Mouse (Mus musculus) T-helper 17 cell (primary cell): ENCODE results near the gene Gm28308.

ENCODE experiments used
- in situ Hi-C, 2 experiments: fragments of 300-600 bp; cut with MboI, MseI; formaldehyde crosslinking; loops; 1 replicate in 1 of 2; 2 replicates in 1 of 2; pipeline ENCODE4 v1.15.1; 2025; ENCODE audit warnings: high pct_unique_total_duplicates in 2 of 2

Gene Gm28308

GRCm38 (mm10) chr6:52247766-52248637, 34.9 kb upstream of the Gm28308 start:
- in situ Hi-C loops: no loop called here

- in situ Hi-C loops: no loop called here
These were observed 33.8 kb upstream of the Gm28308 start for GRCm38 (mm10) chr6:52246916-52247315.

- in situ Hi-C loops: no loop called here
These were observed 33.3 kb upstream of the Gm28308 start for GRCm38 (mm10) chr6:52246403-52246803.

DNA sequence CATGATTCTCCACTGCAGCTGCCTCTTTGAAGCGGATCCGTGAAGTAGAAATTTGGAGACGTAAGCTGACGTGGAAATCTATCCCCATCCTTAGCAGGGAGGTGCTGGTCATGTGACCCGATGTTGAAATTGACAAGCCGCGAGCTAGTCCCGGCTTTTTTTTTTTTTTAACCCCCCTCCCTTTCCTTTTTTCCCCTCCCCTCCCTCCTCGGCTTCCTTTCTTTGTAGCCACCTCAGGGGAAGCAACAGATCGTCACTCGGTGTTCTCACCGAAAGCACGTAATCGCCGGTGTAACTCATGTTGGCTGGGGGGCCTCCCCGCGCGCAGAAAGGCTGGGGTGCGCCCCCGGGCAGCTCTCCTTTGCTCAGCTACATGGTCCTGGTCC, 32.6 kb upstream of the Gm28308 start, which contains the start of gene Hoxa11:
Hoxa11 (minus strand) TSS at position 54 of the 386 bp plus-strand sequence.
- in situ Hi-C loops: no loop called here

DNA sequence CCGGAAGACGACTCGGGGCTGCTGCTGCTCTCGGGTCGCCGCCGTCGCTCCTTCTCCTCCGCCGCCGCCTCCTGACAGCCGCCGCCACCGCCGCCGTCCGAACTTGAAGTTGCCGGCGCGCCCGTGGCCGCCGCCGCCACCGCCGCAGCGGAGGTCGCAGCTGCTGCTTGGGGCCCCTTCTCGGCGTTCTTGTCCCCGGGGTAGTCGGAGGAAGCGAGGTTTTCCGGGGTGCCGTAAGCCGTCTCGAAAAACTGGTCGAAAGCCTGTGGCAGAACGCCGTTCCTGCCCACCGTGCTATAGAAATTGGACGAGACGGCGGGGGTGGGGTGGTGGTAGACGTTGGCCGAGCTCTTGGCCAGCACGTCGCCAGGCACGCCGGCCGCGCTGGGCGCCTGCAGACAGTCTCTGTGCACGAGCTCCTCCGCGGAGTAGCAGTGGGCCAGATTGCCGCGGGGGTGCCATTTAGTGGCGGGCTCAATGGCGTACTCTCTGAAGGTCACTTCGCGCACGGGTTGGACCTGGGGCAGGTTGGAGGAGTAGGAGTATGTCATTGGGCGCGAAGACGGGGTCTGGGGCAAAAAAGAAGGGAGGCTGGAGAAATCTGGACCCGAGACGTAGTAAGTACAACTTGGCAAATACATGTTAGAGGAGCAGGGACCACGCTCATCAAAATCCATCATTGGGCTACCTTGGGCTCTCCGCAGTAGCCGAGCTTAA, 32.1 kb upstream of the Gm28308 start:
- in situ Hi-C loops: no loop called here

DNA sequence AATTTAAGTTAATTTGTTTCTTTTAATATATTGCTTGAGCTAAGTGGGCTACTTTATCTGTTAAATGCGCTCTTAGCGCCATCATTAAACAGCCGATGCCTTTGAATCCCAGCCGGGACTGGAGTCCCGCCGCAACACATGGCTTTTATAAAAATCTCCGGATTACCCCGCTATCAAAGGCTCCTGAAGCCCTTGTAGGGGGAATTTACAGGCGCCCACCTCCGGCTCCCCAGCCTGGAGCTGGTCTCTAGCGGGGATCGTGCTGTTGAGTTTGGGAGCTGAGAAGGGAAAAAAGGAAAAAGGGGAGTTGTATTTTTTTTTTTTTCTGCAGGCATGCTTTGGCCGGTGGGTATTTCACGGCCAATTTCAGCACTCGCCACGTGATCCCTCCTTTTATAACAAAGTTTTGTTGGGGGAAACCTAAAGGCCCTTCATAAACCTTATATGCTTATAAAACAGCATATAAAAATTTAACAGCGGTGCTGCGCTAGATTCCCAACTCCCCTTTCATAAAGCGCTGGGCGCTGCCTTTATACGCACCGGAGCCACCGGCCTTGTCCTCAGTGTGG, 31.4 kb upstream of the Gm28308 start:
- in situ Hi-C loops: loop anchor here in 1 of 2 experiments (5.0 kb wide), 1 partner anchor 68 kb away; the partner anchor contains the start of gene Evx1

DNA sequence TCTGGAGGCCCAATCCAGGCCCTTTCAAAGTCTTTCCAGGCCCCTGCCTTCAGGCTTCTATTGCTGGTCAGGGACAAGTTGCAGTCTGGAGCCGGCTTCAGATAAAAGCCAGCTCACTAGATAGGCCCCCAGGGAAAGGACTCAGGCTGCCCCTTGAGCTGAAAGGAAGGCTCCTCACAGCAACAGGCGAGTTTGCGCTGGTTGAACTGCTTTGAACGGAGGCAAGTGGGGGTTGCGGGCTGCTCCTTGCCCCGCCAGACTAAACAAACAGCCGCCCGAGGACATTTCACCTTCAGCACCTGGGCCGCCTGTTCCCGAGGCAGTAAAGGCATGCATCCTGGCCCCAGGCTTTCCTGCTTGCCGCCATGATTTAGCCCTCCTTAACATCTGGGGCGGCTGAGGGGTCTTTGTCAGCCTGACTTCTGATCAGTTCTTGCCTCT, 30.6 kb upstream of the Gm28308 start:
- in situ Hi-C loops: loop anchor here in 1 of 2 experiments (5.0 kb wide), 1 partner anchor 69 kb away; the partner anchor contains the start of gene Evx1

DNA sequence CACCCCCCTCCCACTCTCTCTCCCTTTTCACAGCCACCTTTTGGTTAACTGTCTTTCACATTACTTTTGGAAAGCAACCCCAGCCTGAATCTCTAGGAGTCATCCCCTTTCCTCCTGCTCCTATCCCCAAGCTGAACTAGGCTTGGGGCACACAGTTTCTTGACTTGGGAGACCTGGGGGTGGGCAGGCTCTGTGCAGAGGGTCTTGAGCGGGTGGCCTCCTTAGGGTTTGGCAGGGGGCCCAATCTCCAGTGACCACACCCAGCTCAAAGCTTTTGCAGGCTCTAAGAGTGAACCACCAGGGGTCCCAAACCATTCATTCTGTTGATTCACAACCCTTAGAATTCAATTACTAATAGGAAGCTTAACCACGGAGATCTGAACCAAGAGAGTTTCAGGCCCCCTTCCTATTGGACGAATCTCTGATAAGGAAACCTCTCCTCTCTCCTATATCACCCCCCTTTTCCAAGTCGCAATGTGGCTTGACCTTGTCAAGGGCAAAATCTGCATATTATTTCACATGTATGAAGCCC, 29.7 kb upstream of the Gm28308 start:
- in situ Hi-C loops: loop anchor here in 1 of 2 experiments (5.0 kb wide), 1 partner anchor 69 kb away; the partner anchor contains the start of gene Evx1

DNA sequence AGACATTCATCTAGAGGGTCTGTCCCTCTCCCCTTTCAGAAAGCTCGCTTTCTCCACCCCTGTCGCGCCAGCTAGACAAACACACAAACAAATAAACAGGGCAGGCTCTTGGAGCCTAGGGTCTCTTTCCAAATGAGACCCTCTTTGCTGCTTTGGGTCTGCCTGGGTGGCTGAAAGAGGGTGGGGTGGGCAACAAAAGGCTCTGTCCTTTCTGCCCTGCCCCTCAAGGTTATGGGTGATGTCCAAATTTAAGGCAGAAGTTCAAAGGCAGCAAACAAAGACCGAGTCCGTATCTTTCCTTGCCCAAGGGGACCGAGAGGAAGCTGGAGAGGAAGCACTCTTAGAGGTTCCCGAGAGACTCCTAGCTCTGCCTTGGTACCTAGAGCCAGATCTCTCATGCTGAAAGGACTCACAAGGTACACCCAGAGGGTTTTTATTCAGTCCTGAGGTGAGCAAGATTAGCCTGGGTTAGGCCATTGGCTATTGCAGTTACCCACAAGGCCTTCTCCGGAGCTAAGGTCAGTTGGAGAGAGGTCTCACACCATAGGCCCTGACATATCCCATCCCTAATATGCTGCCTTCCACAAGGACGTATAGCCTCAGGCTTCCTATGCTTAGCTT, 28.0 kb upstream of the Gm28308 start:
- in situ Hi-C loops: loop anchor here in 1 of 2 experiments (5.0 kb wide), 1 partner anchor 71 kb away; the partner anchor contains the start of gene Evx1

DNA sequence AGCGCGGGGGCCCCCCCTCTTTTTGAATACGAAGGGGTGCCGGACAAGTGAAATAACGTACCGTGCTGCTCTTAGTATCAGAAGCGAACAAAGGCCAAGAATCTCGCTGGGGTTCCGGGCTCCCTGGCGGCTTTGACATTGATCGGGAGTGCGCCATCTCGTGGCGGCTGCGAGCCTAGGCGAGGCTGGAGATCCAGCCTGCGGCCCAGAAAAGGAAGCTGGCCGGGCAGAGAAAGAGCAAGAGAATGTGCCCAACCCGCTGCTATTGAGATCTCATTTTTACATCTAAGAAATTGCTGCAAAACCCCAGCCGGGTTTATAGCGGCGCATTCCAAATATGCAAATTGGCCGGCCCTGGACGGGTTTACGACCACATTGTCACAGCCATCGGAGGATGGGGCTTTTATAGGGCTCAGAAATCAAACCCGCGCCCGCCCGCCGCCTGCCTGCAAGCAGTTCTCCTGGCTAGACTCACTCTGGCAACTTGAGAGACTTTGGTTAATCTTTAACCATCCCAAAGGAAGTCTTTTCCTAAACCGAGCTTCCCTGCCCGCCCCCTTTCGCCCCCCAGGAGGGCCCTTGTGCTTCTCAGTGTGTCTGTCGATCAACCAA, 27.4 kb upstream of the Gm28308 start, which contains the start of gene Hoxa10:
Hoxa10 (minus strand) TSS at position 466 of the 612 bp plus-strand sequence.
- in situ Hi-C loops: loop anchor here in 1 of 2 experiments (5.0 kb wide), 1 partner anchor 72 kb away; the partner anchor contains the start of gene Evx1

DNA sequence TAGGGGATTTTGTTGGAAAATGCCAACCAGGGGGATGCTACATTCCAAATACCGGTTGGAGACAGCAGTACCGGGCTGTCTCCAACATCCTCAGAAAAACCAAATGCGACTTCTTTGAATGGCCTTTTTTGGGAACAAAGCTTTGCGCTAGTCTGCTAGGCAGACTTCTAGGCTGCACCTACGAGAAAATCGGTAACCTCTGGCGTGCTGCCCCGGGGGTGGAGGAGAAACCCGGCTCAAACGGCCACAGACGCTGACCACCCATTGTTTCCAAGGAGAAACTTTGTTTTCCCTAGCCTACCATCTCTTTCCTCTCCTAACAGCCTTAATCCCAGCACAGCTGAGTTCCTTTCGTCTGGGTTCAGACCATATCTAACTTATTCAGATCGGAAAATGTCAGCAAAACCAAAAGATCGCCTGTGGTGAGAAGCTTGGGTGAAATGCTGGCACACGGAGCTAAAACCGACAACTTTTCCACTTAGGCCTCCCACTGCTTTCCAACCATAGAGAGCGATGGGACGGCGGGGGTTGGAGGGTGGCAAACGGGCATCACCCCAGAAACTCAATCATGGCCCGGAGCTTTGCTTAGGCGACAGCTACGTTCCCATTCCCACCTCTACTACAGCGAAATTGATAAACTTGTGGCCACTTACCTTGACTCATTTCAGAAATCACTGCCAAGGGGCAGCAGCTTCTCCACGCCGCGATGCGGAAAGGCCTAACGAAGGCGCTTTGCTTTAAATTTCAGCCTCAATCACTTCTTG, 26.7 kb upstream of the Gm28308 start:
- in situ Hi-C loops: loop anchor here in 1 of 2 experiments (5.0 kb wide), 1 partner anchor 72 kb away; the partner anchor contains the start of gene Evx1

DNA sequence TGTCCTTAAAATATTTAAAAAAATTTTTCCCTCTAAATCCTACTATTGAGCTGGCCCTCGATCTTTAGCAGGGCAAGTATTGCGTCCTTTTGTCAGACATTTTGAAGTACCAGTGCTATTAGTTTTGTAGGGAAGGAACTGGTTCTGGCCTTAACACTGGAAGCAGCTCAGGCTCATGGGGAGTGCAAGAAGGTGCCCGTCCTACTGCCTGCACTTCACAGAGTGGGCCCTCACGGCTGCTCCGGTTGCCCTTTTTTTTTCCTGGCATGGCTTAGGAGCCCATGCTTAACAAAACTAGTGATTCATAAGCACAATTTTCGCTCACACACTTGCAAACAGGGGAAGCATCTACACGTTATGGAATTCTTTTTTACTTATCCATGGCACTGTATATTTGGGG, 25.8 kb upstream of the Gm28308 start:
- in situ Hi-C loops: no loop called here

DNA sequence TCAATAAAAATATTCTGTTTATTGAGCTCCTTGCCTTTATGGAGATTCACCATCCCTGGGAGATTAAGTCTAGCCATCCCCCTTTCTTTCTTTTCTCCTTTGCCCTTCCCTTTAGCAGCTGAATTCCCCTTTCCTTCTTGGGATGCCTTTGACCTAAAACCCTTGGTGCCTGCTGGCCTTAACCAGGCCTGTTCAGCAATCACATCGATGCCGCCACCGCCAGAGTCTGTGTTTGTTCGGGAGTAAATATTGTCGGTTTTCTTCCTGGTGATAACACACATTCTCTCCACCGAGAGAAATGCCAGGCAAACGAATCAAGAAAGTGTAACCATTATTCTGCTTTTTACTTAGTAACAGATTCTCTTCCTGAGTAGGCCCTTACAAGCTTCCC, 25.0 kb upstream of the Gm28308 start:
- in situ Hi-C loops: no loop called here

DNA sequence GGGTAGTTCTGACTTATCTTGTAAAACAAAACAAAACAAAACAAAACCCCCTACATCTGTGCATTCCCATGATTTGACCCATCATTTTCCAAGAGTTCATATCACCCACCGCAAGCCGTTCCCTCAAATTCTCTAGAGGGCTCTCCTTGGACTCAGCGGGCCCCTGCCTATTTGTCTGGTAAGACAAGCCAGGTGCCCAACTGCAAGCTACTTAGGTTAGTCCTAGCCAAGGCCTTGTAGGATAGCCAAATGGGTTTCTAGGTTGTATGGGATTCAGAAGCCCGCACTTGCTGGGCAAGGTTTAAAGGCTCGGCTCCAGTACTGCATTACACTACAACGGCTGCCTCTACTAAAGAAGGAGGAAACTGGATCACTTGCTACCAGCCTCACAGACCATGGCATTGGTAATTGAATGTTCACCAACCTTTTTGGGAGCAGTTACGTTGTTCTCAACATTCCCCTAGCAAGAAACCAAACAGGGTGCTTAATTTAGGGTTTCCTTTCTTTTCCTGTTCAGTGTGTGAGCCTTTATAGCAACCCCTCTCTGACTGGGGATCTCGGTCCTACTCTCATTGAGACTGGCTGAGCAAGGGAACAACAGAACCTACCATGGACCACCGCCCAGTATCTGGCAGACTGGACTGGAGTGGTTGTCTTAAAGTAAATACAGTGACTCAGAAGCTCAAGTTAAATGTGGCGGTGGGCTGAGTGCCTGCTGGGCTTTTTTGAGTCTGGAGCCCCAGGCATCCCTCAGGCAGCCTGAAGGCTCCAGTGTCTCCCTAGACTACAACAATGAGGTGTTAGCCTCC, 24.4 kb upstream of the Gm28308 start:
- in situ Hi-C loops: no loop called here

- in situ Hi-C loops: no loop called here
These were observed 23.7 kb upstream of the Gm28308 start for GRCm38 (mm10) chr6:52236806-52237205.

DNA sequence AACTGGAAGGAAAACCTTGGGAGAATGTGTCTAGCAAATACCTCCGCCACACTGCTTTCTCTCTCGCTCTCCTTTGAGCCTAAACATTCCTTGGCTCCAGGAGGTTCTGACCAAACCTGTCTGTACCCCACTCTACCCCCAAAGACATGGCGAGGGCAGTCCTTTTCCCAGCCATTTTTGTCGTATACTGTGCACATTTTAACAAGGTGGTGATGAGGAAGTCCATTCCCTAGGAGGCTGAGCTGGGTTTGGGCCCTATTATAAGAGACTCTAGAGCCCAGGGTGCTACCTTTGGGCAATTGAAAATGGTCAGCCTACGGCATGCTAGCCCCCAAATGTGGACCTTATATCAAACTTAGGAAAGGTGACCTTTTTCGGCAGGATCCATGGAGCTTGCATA, 22.7 kb upstream of the Gm28308 start:
- in situ Hi-C loops: no loop called here

GRCm38 (mm10) chr6:52235267-52235666, 22.1 kb upstream of the Gm28308 start:
- in situ Hi-C loops: no loop called here

GRCm38 (mm10) chr6:52234428-52235140, 21.4 kb upstream of the Gm28308 start:
- in situ Hi-C loops: no loop called here
